ENCODE assay signal across 26 mouse cellular contexts in genomic region chr17:46940461-46940860, GRCm38 (mm10). TPM values are rescaled to one million over a fixed set of nuclear protein-coding genes. Genes with fewer than 3 reads are reported as not detected.
"Had no signal": no experiment of that assay in that cellular context is flagged by ENCODE, and none has a peak within 500 bp of the region (broad histone marks: within the 10 kb centered on the region; RNA-seq: fewer than 3 reads in every experiment).

No protein-coding gene starts in this region.

- H3K9me3 ChIP-seq: liver, embryonic 15.5 days; lung, embryonic 15.5 days; midbrain, embryonic 13.5 days; midbrain, embryonic 15.5 days; neural tube, embryonic 13.5 days; neural tube, embryonic 15.5 days had no signal

- DNase-seq: liver, postnatal 0 days; lung, adult 2 months; lung, postnatal 4 days; retina, postnatal 1 day; right cerebral cortex, adult 18-20 months; right cerebral cortex, postnatal 25 days; right cerebral cortex, postnatal 4 days; spleen, adult 18-20 months; thymus, adult 18-20 months; thymus, postnatal 14 days; thymus, postnatal 36 days had no signal

- H3K4me2 ChIP-seq: liver, embryonic 15.5 days; lung, embryonic 15.5 days; midbrain, embryonic 11.5 days; midbrain, embryonic 13.5 days; midbrain, embryonic 15.5 days; neural tube, embryonic 13.5 days; neural tube, embryonic 15.5 days had no signal

- H3K4me1 ChIP-seq: liver, embryonic 15.5 days; lung, embryonic 15.5 days; midbrain, embryonic 13.5 days; midbrain, embryonic 15.5 days; neural tube, embryonic 13.5 days; neural tube, embryonic 15.5 days had no signal

- H3K27me3 ChIP-seq: liver, embryonic 15.5 days; lung, embryonic 15.5 days; midbrain, embryonic 13.5 days; midbrain, embryonic 15.5 days; neural tube, embryonic 13.5 days; neural tube, embryonic 15.5 days had no signal

- ATAC-seq: liver, postnatal 0 days; lung, postnatal 0 days; midbrain, embryonic 13.5 days; midbrain, embryonic 15.5 days had no signal

- H3K4me3 ChIP-seq: liver, embryonic 15.5 days; lung, embryonic 15.5 days; midbrain, embryonic 13.5 days; midbrain, embryonic 15.5 days; neural tube, embryonic 13.5 days; neural tube, embryonic 15.5 days had no signal

- H3K27ac ChIP-seq: liver, embryonic 15.5 days; lung, embryonic 15.5 days; midbrain, embryonic 13.5 days; midbrain, embryonic 15.5 days; neural tube, embryonic 13.5 days; neural tube, embryonic 15.5 days had no signal

- H3K9ac ChIP-seq: liver, embryonic 15.5 days; liver, postnatal 0 days; lung, embryonic 15.5 days; midbrain, embryonic 13.5 days; midbrain, embryonic 15.5 days; neural tube, embryonic 13.5 days; neural tube, embryonic 15.5 days had no signal

RNA-seq across cellular contexts. Expression of gene Prph2, which starts 30.2 kb away (rescaled TPM):
- total RNA-seq: midbrain, postnatal 0 days; monocyte, adult 5-6 weeks had no signal
- polyA plus RNA-seq: liver, embryonic 15.5 days; liver, postnatal 0 days; lung, adult 2 months; lung, embryonic 15.5 days; lung, postnatal 0 days; midbrain, embryonic 11.5 days; midbrain, embryonic 13.5 days; midbrain, embryonic 15.5 days; midbrain, postnatal 0 days; neural tube, embryonic 11.5 days; neural tube, embryonic 13.5 days; neural tube, embryonic 15.5 days; small intestine, adult 2 months; stomach, embryonic 14.5 days; stomach, embryonic 16.5 days; thymus, postnatal 0 days had no signal
